Mouse (Mus musculus) E14TG2a.4 (cell line): ENCODE measurements around the gene Pdap1.

Experiments used
- H3K27me3 ChIP-seq: 2 replicates; pipeline ENCODE4 v1.6.1; 2014; ENCODE audit warnings: low read length, control low read depth; ENCODE audit not compliant: insufficient read depth
- H3K36me3 ChIP-seq: 2 replicates; pipeline ENCODE4 v1.6.1; 2014; ENCODE audit warnings: low read length, control low read depth; ENCODE audit not compliant: insufficient read depth
- H3K4me1 ChIP-seq: replicated peaks from 2 replicates; pipeline ENCODE4 v1.6.1; 2014; ENCODE audit warnings: low read depth, low read length, control low read depth
- H3K4me3 ChIP-seq: replicated peaks from 2 replicates; pipeline ENCODE4 v1.5.1; 2014; ENCODE audit warnings: mild to moderate bottlenecking, low read length
- H3K9me3 ChIP-seq: 2 replicates; pipeline ENCODE4 v1.6.1; 2014; ENCODE audit warnings: low read length, control low read depth
- CTCF ChIP-seq: conservative IDR thresholded peaks from 2 replicates; pipeline ENCODE4 v1.5.1; 2014; ENCODE audit warnings: low read length
- NANOG ChIP-seq: IDR thresholded peaks from 2 replicates; pipeline ENCODE4 v1.6.1; 2014; ENCODE audit warnings: borderline replicate concordance, low read length, mixed read lengths
- POU5F1 ChIP-seq: IDR thresholded peaks from 2 replicates; pipeline ENCODE4 v1.6.1; 2014; ENCODE audit warnings: low read length, borderline replicate concordance

Pdap1 gene

GRCm38 (mm10) chr5:145139571-145140519 is at the start of gene Pdap1, which contains the start of gene Bud31:
Gene Pdap1, minus strand, starts transcription at chr5:145140238.
Gene Bud31, plus strand, starts transcription at chr5:145140362.
- Histone ChIP-seq H3K36me3 (peaks cover 72% of the 10 kb centered on the region), H3K9me3 (no peaks in the 10 kb centered on the region), H3K4me3 (peak within 1 kb of the TSS; percentile 100), H3K4me1 (peaks cover 39% of the 10 kb centered on the region), H3K27me3 (no peaks in the 10 kb centered on the region)
- no peak for TF ChIP-seq NANOG
- TF ChIP-seq CTCF, result no peak
- no peak for TF ChIP-seq POU5F1

GRCm38 (mm10) chr5:145189416-145189815 is 49.4 kb upstream of the Pdap1 start:
- H3K9me3 ChIP-seq, result no peaks in the 10 kb centered on the region
- peak overlapping the region; percentile 98 for H3K4me3 ChIP-seq
- peaks cover 71% of the 10 kb centered on the region for H3K36me3 ChIP-seq
- H3K27me3 ChIP-seq, result no peaks in the 10 kb centered on the region
- peaks cover 63% of the 10 kb centered on the region for H3K4me1 ChIP-seq
- no peak for TF ChIP-seq CTCF
- TF ChIP-seq NANOG, result no peak
- no peak for TF ChIP-seq POU5F1

GRCm38 (mm10) chr5:145185244-145185643 is 45.2 kb upstream of the Pdap1 start:
- TF ChIP-seq POU5F1 (no peak), NANOG (no peak)
- Histone ChIP-seq H3K4me1 (peaks cover 68% of the 10 kb centered on the region), H3K4me3 (no peak overlapping the region), H3K27me3 (no peaks in the 10 kb centered on the region), H3K9me3 (no peaks in the 10 kb centered on the region), H3K36me3 (peaks cover 100% of the 10 kb centered on the region)

- Histone ChIP-seq H3K9me3 (no peaks in the 10 kb centered on the region), H3K27me3 (no peaks in the 10 kb centered on the region), H3K4me1 (peaks cover 75% of the 10 kb centered on the region), H3K36me3 (peaks cover 100% of the 10 kb centered on the region), H3K4me3 (no peak overlapping the region)
- TF ChIP-seq CTCF, result no peak
- TF ChIP-seq POU5F1, result no peak
- TF ChIP-seq NANOG, result no peak
These were observed 38.5 kb upstream of the Pdap1 start for GRCm38 (mm10) chr5:145178461-145178980.

GRCm38 (mm10) chr5:145167306-145167661 is 27.2 kb upstream of the Pdap1 start:
- TF ChIP-seq POU5F1, result no peak
- no peak for TF ChIP-seq CTCF
- no peak for TF ChIP-seq NANOG
- peak overlapping the region; percentile 96 for H3K4me3 ChIP-seq

GRCm38 (mm10) chr5:145166536-145167305 is 26.7 kb upstream of the Pdap1 start, which contains the start of the genes Ptcd1 and Cpsf4:
Gene Ptcd1, minus strand, starts transcription at chr5:145167108.
Gene Cpsf4, plus strand, starts transcription at chr5:145167213.
- TF ChIP-seq NANOG (no peak), POU5F1 (no peak), CTCF (no peak)
- H3K4me3 ChIP-seq, result peak within 1 kb of the TSS; percentile 96
- peaks cover 75% of the 10 kb centered on the region for H3K4me1 ChIP-seq
- H3K36me3 ChIP-seq, result peaks cover 50% of the 10 kb centered on the region
- H3K27me3 ChIP-seq, result no peaks in the 10 kb centered on the region
- no peaks in the 10 kb centered on the region for H3K9me3 ChIP-seq

More at GRCm38 (mm10) chr5:145167306-145167661, 27.2 kb upstream of the Pdap1 start:
- Histone ChIP-seq H3K9me3 (no peaks in the 10 kb centered on the region), H3K4me1 (peaks cover 76% of the 10 kb centered on the region), H3K36me3 (peaks cover 51% of the 10 kb centered on the region), H3K27me3 (no peaks in the 10 kb centered on the region)

GRCm38 (mm10) chr5:145165184-145165583 is 25.1 kb upstream of the Pdap1 start:
- peak overlapping the region; percentile 96 for H3K4me3 ChIP-seq
- peaks cover 49% of the 10 kb centered on the region for H3K36me3 ChIP-seq
- TF ChIP-seq POU5F1 (no peak), NANOG (no peak), CTCF (no peak)
- peaks cover 81% of the 10 kb centered on the region for H3K4me1 ChIP-seq
- H3K9me3 ChIP-seq, result no peaks in the 10 kb centered on the region
- H3K27me3 ChIP-seq, result no peaks in the 10 kb centered on the region

GRCm38 (mm10) chr5:145164710-145165109 is 24.7 kb upstream of the Pdap1 start:
- peaks cover 49% of the 10 kb centered on the region for H3K36me3 ChIP-seq
- no peaks in the 10 kb centered on the region for H3K9me3 ChIP-seq
- H3K4me1 ChIP-seq, result peaks cover 78% of the 10 kb centered on the region
- H3K27me3 ChIP-seq, result no peaks in the 10 kb centered on the region
- TF ChIP-seq CTCF (no peak), NANOG (no peak), POU5F1 (no peak)
- peak overlapping the region; percentile 96 for H3K4me3 ChIP-seq
